Mouse (Mus musculus) right cerebral cortex, adult 18-20 months (tissue): ENCODE measurements around the gene Slc22a20.

Experiments used
- DNase-seq: peaks from one replicate; pipeline ENCODE4 v3.0.0; 2022; ENCODE audit warnings: mixed read lengths

The Slc22a20 gene

DNA sequence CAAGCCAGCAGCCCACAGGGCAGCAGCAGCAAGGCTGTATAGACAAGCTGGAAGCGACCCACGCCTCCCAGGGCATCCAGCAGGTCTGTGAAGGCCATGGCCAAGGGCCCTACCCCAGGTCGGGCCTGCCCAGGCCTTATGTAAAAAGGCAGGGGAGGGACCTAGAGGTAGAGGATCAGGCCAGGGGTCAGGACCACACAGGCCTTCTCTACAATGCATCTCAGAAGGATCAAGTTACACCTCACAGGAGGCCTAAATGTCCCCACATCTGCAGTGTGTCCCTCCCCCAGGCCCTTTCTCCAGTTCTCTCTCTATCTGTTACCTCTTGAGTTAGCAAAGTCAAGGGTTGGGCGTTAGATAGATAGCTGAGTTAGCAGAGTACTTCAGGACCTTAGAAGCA is at the start of gene Slc22a20:
Gene Slc22a20, minus strand, starts transcription at position 101 of the 400 bp plus-strand sequence.
- DNase-seq, result no peak

DNA sequence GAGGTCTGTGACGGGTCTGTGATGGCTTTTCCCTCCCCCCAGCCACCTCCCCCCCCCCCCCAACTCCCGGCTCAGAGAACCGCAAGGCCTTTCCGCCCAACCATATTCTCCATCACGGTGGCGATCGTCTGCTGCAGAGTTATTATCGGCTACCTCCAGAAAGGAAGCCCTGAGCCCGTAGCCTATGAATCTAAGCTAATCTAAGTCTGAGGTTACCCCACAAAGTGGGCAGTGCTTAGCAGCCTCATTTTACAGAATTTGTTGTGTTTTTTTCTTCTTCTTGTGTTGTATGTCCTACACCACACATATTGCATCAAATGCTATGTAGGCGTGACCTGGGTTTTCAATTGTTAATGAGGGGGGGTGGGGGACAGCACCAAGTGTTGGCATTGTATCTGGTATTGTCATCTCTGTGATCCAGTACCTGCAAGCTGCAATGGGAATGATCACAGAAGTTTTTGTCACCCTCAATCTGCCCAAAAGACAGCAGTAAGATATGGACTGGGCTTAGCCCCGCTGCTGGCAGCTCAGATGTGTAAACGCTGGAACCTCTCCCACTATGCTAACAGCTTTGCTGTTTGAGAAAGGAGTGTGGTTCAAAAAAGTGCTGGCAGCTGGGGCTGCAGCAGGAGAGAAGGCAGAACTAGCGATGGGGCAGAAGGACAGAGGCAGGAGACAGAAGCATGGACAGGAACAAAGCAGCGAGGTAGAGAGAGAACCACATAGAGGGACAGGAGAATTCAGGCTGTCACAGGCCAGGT is 44.8 kb upstream of the Slc22a20 start:
- no peak for DNase-seq

DNA sequence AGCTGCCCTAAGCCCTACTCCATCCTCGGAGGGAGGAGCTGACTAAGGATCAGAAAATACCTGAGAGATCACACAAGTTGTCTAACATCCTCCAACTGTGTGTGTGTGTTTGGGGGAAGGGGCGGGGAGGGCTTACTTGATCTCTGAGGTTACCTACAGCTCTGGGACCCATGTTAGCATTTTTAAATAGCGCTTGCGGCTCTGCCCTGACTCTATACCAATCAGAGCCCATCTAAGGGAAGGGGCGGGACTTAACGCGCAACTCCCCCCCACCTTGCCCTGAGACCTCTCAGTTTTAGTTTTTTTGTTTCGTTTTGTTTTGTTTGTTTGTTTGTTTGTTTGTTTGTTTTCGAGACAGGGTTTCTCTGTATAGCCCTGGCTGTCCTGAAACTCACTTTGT is 43.5 kb upstream of the Slc22a20 start:
- no peak for DNase-seq

DNA sequence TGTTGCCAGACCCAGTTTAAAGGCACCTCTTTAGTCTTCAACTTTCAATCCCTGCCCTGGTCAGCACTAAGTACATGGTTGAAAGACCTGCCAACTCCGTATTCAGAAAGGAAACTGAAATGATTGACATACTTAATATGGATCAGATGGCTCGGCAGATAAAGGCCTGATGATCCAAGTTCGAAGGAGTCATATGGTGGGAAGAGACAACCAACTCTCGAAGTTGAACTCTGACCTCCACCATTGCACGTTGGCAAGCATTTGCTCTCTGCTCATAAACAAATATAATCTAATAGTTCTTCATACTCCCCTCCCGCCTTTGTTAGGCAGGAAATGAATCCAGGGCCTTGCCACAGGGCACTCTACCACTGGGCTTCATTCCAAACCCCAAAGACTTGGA is 43.0 kb upstream of the Slc22a20 start:
- DNase-seq, result no peak

DNA sequence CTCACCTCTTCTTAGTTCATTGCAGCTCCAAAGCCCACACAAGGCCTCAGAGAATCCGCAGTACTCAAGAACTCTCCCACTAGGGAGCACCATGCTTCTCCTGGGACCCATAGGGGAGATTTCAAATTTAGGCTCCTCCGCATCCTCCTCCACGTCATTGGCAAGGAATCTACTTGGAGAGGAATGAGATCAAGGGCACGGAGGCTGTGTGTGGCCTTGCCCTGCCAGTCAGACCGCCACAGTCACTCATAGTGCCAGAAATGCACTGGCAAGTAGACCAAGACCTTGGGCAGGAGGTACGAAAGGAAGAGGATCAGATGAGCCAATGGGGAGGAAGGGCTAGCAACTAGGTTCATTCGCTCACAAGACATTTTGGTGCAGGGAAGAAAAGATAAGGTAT is 38.0 kb upstream of the Slc22a20 start:
- no peak for DNase-seq

- DNase-seq, result no peak
Measured at GRCm38 (mm10) chr19:6023059-6023458, 37.1 kb upstream of the Slc22a20 start.

DNA sequence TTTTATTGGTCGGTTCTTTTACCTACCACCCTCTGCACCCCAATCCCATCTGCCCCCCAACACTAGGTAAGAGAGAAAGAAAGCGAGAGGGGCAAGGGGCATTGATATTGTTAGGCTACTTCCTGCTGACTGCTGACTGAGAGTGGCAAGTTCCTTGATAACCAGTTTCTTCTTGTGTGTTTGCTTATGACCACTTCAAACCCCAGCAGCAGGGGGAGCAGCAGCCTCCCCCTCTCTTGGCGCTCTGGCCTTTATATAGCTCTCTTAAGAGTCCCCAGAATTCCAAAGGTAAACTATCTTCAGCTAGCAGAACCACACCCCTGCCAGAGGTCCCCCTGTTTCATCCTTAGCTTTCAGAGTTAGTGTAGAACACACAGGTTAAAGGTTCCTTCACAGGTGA is 34.3 kb upstream of the Slc22a20 start:
- DNase-seq, result no peak

DNA sequence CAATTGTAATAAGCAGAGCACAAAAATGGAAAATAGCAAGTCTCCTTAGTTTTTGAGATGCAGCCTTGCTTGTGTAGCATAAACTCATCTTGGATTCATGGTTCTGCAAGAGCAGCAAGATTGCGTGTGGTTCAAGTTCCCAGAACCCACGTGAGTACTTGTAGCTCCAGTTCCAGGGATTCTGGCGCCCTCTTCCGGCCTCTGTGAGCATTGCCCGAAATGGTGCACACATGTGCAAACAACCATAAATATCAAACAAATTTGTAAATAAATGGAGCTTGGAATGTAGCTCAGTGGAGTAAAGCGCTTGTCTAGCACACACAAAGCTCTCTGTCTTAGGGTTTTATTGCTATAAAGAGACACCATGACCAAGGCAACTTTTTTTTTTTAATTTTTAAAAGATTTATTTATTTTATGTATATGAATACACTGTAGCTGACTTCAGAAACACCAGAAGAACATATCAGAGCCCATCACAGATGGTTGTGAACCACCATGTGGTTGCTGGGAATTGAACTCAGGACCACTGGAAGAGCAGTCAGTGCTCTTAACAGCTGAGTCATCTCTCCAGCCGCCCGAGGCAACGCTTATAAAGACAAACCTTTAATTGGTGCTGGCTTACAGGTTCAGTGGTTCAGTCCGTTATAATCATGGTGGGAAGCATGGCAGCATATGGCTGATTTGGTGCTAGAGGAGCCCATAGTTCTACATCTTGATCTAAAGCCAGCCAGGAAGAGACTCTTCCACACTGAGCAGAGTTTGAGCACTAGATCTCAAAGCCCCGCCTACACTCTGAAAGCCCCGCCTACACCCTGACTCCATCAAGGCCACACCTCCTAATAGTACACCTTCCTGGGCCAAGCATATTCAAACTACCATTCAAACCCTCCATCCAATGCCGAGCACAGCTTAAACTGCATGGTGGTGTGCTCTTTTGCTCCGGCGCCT is 32.5 kb upstream of the Slc22a20 start:
- DNase-seq, result peak; percentile 84

DNA sequence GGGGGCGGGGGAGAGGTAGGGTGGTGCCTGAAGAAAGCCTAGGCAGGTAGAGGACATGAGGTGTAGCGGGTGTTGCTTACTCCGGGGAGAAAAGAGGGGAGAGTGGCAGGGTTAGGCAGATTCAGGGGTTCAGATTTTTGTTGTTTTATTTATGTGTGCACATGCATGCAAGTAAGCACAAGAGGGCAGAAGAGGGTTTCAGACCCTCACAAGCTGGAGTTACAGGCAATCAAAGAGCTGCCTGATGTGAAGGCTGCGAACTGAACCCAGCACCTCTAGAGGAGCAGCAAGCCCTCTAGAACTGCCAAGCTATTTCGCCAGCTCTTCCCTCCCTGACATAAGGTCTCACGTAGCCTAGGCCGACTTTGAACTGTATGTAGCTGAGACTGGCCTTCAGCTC is 30.6 kb upstream of the Slc22a20 start:
- DNase-seq, result no peak

- peak; percentile 80 for DNase-seq
Measured at GRCm38 (mm10) chr19:6015511-6016315, 29.8 kb upstream of the Slc22a20 start, which contains the start of gene Capn1. Gene Capn1, minus strand, starts transcription at chr19:6015897.

DNA sequence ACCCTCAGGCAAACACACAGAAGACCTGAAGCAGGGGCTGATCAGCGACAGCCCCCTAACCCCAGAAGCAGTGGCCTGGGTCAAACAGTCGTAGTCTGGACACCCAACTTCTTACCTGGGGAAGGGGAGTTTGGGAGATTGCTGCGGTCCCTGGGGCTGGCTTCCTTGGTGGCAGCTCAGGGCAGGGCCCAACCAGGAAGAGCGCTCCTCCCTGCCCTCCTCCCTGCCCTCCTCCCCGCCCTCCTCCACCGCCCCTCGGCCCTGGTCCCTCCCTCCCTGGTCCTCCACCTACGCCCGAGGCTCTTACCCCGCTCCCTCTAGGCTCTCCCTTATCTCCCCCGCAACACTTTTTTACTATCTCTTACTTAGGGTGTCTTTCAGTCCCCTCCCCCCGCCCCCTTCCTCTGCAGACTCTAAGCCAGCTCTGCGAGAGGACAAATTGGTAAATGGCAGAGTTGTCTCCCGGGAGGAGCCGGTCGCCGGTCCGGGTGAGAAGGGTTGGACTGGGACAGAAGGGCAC is 29.1 kb upstream of the Slc22a20 start:
- DNase-seq, result peak; percentile 4

- DNase-seq, result no peak
Measured at GRCm38 (mm10) chr19:6013691-6014090, 27.7 kb upstream of the Slc22a20 start.

DNA sequence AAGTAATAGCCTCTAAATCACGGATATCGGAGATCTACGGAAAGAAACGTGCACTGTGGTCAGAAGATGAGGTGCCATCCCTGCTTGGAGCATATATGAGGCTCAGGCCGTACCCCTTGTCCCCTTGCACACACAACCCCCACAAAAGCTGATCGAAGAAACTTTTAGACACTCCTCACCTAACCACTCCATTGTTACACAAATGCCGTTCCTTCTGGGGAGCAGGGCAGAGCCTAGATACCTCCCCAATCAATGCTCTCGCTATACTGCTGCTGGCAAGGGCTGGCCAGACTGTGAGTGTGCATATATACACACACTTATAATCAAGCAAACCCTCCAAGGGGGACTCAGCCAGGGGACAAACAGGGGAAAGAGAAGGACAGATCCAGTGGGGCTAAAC is 23.2 kb upstream of the Slc22a20 start:
- DNase-seq, result no peak

DNA sequence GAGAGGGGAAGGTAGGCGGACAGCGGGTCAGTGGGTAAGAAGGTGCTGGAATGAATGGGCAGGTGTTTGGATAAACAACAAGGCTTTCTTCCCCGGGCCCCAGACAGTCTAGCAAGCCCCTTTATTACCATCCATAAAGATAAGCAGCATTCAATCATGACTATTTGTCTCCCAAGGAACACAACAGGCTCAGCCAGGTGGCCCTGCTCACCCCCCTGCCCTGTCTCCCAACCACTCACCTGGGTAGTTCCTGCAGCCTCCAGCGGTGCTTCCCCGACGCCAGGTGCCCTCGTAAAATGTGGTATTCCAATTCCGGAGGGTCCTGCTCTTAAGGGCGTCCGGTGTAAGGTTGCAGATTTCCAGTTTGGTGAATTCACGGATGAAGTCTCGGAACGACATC is 21.1 kb upstream of the Slc22a20 start:
- no peak for DNase-seq

- DNase-seq, result no peak
Measured at GRCm38 (mm10) chr19:6005541-6005940, 19.6 kb upstream of the Slc22a20 start.

GRCm38 (mm10) chr19:5999969-6000368 is 14.0 kb upstream of the Slc22a20 start:
- no peak for DNase-seq

DNA sequence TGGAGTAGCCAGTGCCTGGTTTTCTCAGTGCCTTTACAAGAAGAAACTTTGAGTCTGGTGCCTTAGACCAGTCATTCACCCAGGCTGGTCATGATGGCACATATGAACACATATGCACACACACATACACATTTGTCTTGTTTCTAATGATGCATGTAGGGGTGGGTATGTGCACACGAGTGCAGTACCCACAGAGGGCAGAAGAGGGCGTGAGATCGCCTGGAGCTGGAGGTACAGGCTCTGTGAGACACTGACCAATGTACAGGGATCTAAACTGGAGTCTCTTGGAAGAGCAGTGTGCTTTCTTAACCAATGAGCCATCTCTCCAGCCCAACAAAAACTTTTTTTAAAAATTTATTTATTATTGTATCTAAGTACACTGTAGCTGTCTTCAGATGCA is 12.2 kb upstream of the Slc22a20 start:
- no peak for DNase-seq

- no peak for DNase-seq
Measured at GRCm38 (mm10) chr19:5994711-5995110, 8.8 kb upstream of the Slc22a20 start.

- no peak for DNase-seq
Measured at GRCm38 (mm10) chr19:5992012-5992411, 6.1 kb upstream of the Slc22a20 start.

DNA sequence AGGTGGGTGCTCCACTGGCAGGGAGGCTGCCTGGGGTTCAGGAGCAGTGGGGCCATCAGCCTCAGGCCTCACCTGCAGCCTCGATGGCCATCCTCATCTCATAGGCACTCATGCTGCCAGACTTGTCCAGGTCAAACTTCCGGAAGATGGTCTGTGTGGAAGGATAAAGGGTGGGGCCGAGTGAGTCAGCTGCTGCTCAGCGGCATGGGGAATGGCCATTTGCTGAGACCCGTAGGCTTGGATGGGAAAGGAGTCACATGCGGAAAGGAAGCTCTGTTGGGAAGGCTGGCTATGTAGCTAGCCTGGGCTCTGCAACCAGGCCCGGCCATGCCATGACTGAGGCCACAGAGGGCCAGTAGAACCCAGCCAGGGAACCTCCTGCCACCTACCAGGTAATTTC is 5.5 kb upstream of the Slc22a20 start:
- no peak for DNase-seq

DNA sequence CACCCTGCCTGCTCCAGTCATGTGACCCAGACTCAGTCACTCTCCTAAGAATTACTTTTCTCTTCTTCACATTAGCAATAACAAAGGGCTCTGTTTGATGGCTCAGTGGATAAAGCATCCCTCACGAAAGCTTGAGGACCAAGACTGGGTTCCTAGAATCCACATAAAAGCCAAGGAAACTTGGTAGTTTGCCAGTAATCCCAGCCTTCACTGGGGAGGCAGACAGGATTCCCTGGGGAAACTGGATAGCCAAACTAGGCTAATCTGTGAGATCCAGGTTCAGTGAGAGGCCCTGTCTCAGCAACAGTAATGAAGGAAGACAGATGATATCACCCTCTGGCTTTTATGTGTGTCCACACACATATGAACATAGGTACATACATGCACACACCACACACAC is 5.0 kb upstream of the Slc22a20 start:
- DNase-seq, result no peak

DNA sequence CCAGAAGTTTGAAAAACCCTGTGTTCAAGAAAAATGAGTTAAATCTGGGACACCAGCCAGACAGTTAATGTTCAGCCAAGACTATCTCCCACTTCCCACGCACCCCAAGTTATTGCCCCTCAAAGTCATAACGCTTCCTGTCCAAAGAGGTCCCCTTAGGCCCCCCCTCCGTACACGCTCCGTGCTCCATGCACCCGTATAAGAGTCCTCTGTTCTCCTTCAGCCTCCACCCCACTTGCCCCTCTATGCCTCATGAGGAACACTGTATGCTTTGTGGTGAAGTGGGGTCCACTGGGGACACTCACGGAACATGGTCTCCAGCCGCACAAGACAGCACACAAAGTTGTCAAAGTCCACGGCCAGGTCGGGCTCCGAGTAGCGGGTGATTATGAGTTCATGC is 4.1 kb upstream of the Slc22a20 start:
- no peak for DNase-seq

- DNase-seq, result no peak
Measured at GRCm38 (mm10) chr19:5989585-5989984, 3.6 kb upstream of the Slc22a20 start.
